Mouse (Mus musculus) NIH3T3 (cell line): ENCODE results near the gene Vmn2r25.
"Not testable (repeated sequence)": the region's sequence is repeated elsewhere in the genome, so short reads cannot be mapped to it uniquely, and the experiment has no call there.

ENCODE experiments used
- DNase-seq: peaks from one replicate; pipeline ENCODE4 v3.0.0-alpha.2; 2012; ENCODE audit warnings: low read depth

The Vmn2r25 gene

GRCm38 (mm10) chr6:123853363-123853762 lies at the start of gene Vmn2r25:
Gene Vmn2r25, minus strand, starts transcription at chr6:123853463.
- DNase-seq: not testable (repeated sequence)

- no peak for DNase-seq
These were observed 33.3 kb downstream of the Vmn2r25 start for GRCm38 (mm10) chr6:123819951-123820350.

- DNase-seq: not testable (repeated sequence)
These were observed 43.0 kb downstream of the Vmn2r25 start for GRCm38 (mm10) chr6:123810291-123810690.

- no peak for DNase-seq
These were observed 59.5 kb downstream of the Vmn2r25 start for GRCm38 (mm10) chr6:123793746-123794145.

- DNase-seq: no peak
These were observed 68.4 kb downstream of the Vmn2r25 start for GRCm38 (mm10) chr6:123784857-123785256.

GRCm38 (mm10) chr6:123778579-123778978 lies 74.7 kb downstream of the Vmn2r25 start, which contains the start of gene Vmn2r24:
Gene Vmn2r24, plus strand, starts transcription at chr6:123778879.
- DNase-seq: no peak
